Mouse (Mus musculus): ENCODE results near the gene Mrps18b. TPM values are rescaled to one million over a fixed set of nuclear protein-coding genes. Genes with fewer than 3 reads are reported as not detected.
A peak's percentile ranks its signal among the peaks of the same experiment; 100 is the strongest.

Gene Mrps18b
- polyA plus RNA-seq, 1 experiment from 2014 or later: 92.6 TPM

DNA sequence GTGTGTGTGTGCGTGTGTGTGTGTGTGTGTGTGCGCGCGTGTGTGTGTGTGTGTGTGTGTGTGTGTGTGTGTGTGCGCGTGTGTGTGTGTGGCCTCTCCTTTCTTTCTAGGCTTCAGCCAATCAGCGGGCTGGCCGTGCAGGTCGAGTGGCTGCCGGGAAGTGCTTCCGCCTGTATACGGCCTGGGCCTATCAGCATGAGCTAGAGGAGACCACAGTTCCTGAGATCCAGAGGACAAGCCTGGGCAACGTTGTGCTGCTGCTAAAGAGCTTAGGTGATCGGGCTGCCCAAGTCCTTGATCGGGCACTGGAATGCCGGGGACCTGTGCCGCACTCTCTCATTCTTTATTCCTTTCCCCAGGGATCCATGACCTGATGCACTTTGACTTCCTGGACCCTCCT is 28.5 kb downstream of the Mrps18b start:
- Histone ChIP-seq H3K9me3 (replicated peaks) (no peaks in the 10 kb centered on the region), H3K27ac (replicated peaks) (no peak overlapping the region), H3K27me3 (ENCODE audit: low read depth, poor library complexity, severe bottlenecking) (no peaks in the 10 kb centered on the region), H3K4me1 (no peaks in the 10 kb centered on the region), H3K36me3 (peaks cover 100% of the 10 kb centered on the region), H3K4me3 (no peak overlapping the region)
- DNase-seq (ENCODE audit: low spot score): no peak
- WGBS: 94% methylated on average over 11 of the region's 17 CpGs

DNA sequence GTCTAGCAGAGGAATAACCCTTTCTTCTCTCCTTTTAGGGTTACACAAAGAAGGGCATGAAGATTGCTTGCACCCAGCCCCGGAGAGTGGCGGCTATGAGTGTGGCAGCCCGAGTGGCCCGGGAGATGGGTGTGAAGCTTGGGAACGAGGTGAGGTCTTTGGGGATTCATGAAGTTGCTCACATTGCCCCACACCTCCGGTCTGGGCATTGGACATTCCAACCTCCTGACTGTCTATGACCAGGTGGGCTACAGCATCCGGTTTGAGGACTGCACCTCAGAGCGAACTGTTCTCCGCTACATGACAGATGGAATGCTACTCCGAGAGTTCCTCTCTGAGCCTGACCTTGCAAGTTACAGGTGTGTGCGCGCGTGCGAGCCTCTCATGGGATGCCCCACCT is 32.4 kb downstream of the Mrps18b start:
- H3K4me1 ChIP-seq: peaks cover 15% of the 10 kb centered on the region
- no peaks in the 10 kb centered on the region for H3K27me3 ChIP-seq (ENCODE audit: low read depth, poor library complexity, severe bottlenecking)
- H3K27ac ChIP-seq (replicated peaks): no peak overlapping the region
- H3K9me3 ChIP-seq (replicated peaks): no peaks in the 10 kb centered on the region
- H3K4me3 ChIP-seq: no peak overlapping the region
- H3K36me3 ChIP-seq: peaks cover 76% of the 10 kb centered on the region
- 95% methylated on average over 14 of the region's 14 CpGs for WGBS
- no peak for DNase-seq (ENCODE audit: low spot score)

DNA sequence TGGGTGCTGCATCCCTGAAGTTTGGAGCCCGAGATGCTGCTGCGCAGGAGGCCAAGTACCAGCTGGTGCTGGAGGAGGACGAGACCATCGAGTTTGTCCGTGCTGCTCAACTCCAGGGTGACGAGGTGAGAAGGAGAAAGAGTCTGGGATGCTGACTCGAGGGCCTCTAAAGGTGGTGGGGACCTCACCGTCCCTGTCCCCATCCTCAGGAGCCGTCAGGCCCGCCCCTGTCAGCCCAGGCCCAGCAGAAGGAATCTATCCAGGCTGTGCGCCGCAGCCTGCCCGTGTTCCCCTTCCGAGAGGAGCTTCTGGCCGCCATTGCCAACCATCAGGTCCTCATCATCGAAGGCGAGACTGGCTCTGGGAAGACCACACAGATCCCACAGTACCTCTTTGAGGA is 33.3 kb downstream of the Mrps18b start:
- Histone ChIP-seq H3K4me3 (peak overlapping the region; percentile 21; the same call in 1 of the 2 replicates), H3K9me3 (replicated peaks) (no peaks in the 10 kb centered on the region), H3K27ac (replicated peaks) (no peak overlapping the region), H3K4me1 (peaks cover 15% of the 10 kb centered on the region), H3K27me3 (ENCODE audit: low read depth, poor library complexity, severe bottlenecking) (no peaks in the 10 kb centered on the region), H3K36me3 (peaks cover 68% of the 10 kb centered on the region)
- WGBS: 94% methylated on average over 17 of the region's 17 CpGs
- DNase-seq (ENCODE audit: low spot score): no peak

DNA sequence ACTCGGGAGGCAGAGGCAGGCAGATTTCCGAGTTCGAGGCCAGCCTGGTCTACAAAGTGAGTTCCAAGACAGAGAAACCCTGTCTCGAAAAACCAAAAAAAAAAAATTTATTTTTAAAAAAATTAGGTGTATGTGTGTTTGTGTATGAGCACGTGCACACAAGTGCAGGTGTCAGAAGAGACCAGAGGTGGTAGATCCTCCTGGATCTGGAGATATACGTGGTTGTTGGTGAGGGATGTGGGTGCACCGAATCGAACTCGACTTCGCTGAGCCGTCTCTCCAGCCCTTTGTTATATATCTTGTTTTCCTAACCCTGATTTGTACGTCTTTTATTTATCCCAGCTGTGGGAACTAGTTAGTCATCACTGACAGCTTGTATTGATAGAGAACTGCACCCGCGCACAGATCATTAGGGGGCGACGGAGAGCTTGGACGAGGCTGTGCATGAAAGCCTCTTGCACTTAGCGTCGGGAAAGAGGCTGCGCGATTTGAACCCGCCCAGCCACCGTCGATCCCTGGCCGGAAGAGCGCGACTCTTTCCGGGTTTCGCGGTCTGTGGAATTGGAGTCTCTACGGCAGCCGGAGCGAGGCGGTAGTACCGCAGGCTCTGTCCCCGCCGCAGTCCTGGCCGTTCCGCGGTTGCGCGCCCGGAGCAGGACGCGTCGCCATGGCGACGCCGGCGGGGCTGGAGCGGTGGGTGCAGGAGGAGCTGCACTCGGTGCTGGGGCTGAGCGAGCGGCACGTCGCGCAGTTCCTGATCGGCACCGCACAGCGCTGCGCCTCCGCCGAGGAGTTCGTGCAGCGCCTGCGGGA is 36.7 kb downstream of the Mrps18b start, which contains the start of gene Dhx16:
Dhx16 (plus strand) TSS at position 575 of the 813 bp plus-strand sequence.
- Histone ChIP-seq H3K36me3 (peaks cover 60% of the 10 kb centered on the region), H3K4me3 (peak within 1 kb of the TSS; percentile 99), H3K9me3 (replicated peaks) (no peaks in the 10 kb centered on the region), H3K4me1 (peaks cover 15% of the 10 kb centered on the region), H3K27ac (replicated peaks) (peak within 1 kb of the TSS; percentile 86), H3K27me3 (ENCODE audit: low read depth, poor library complexity, severe bottlenecking) (no peaks in the 10 kb centered on the region)
- peak; percentile 96 for DNase-seq (ENCODE audit: low spot score)
- 6% methylated on average over 66 of the region's 66 CpGs for WGBS

DNA sequence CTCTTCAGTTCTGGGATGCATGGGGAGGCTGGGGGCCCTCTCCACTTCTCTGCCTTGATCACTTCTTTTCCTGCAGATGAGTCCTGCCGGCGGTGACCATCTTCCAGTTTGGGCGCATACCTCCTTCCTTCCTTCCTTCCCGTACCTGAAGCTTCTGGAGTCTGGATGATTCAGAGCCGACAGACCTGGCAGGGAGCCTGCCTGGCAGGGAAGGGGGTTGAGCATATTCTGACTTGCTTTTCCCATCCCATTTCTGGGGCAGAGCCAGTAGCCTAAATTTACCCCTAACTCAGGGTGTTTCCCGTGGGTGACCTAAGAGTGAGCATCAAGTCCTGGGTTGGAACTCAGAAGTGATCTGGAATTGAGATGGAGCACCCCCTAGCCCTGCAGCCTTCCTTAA is 41.5 kb downstream of the Mrps18b start:
- Histone ChIP-seq H3K9me3 (replicated peaks) (peaks cover 11% of the 10 kb centered on the region), H3K4me3 (no peak overlapping the region), H3K27me3 (ENCODE audit: low read depth, poor library complexity, severe bottlenecking) (no peaks in the 10 kb centered on the region), H3K27ac (replicated peaks) (no peak overlapping the region), H3K36me3 (peaks cover 66% of the 10 kb centered on the region), H3K4me1 (peaks cover 34% of the 10 kb centered on the region)
- 97% methylated on average over 6 of the region's 6 CpGs for WGBS
- no peak for DNase-seq (ENCODE audit: low spot score)

DNA sequence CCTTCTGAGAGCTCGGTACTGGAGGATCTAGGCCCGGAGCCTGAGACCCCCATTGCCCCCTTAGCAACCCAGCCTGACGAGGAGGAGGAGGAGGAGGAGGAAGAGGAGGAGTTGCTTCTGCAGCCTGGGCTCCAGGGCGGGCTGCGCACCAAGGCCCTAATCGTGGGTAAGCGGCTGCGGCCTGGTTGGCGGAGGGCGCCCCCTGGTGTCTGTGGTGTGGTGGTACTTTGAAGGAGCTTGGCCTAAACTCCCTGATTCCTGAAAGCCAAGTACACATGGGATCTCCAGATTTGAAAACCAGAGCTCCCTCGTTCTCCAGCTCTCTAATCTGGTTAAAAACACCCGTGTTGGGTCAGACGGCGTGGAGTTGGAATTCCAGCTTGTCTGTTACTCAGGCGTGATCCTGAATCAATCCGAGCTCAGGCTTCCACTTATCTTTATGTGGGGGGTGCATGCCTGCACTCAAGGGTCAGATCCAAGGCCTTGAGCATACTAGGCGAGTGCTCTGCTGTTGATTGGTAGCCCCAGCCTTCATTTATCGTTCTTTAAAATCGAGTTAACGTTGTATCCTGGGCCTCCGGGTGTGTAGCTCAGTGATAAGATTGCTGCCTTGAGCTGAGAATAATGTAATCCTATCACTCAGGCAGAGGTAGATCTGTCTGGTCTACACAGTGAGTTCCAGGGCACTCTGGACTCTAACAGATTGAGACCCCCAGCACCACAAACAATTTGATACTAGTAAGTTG is 42.2 kb downstream of the Mrps18b start:
- H3K27ac ChIP-seq (replicated peaks): peak overlapping the region; percentile 46; the same call in 1 of the 2 replicates
- H3K27me3 ChIP-seq (ENCODE audit: low read depth, poor library complexity, severe bottlenecking): no peaks in the 10 kb centered on the region
- H3K9me3 ChIP-seq (replicated peaks): peaks cover 11% of the 10 kb centered on the region
- DNase-seq (ENCODE audit: low spot score): peak; percentile 85
- peaks cover 41% of the 10 kb centered on the region for H3K4me1 ChIP-seq
- peaks cover 71% of the 10 kb centered on the region for H3K36me3 ChIP-seq
- 34% methylated on average over 21 of the region's 21 CpGs for WGBS
- peak overlapping the region; percentile 38 for H3K4me3 ChIP-seq

DNA sequence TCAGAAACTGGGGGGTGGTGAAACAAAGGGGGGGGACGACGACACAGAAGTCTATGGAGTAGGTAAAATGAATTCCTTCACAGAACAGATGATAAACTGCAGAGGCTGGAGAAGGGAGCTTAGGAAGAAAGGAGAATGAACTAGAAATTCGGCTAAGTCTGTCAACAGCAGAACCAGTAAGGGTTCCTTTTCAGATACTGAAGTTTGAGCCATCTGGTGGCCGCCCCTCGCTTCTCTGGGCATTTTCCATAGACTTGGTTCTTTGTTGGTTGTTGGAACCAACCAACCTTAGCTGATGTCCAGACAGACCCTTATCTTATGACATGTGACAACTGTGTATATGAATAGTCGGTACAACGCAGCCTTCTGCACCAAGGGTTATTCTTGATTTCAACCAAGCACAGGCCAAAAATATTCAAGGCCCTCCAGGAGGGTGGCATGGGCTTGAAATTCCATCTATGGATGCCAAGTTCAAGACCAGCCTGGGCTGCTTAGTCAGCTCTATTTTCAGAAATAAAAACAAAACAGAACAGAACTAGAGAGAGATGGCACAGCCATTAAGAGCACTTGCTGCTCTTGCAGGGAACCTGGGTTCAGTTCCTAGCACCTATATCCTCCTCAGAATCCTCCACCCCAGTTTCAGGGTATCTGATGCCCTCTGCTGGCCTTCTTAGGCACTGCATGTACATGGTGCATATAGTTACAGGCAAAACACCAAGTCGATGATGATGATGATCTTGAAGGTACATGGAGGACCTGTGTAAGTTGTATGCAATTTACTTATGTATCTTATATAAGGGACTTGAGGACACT is 45.1 kb downstream of the Mrps18b start:
- H3K27ac ChIP-seq (replicated peaks): peak overlapping the region; percentile 99; the same call in 1 of the 2 replicates
- DNase-seq (ENCODE audit: low spot score): no peak
- WGBS: 92% methylated on average over 8 of the region's 8 CpGs
- peaks cover 11% of the 10 kb centered on the region for H3K9me3 ChIP-seq (replicated peaks)
- H3K4me1 ChIP-seq: peaks cover 70% of the 10 kb centered on the region
- H3K27me3 ChIP-seq (ENCODE audit: low read depth, poor library complexity, severe bottlenecking): no peaks in the 10 kb centered on the region
- H3K36me3 ChIP-seq: peaks cover 72% of the 10 kb centered on the region
- peak overlapping the region; percentile 82 for H3K4me3 ChIP-seq

DNA sequence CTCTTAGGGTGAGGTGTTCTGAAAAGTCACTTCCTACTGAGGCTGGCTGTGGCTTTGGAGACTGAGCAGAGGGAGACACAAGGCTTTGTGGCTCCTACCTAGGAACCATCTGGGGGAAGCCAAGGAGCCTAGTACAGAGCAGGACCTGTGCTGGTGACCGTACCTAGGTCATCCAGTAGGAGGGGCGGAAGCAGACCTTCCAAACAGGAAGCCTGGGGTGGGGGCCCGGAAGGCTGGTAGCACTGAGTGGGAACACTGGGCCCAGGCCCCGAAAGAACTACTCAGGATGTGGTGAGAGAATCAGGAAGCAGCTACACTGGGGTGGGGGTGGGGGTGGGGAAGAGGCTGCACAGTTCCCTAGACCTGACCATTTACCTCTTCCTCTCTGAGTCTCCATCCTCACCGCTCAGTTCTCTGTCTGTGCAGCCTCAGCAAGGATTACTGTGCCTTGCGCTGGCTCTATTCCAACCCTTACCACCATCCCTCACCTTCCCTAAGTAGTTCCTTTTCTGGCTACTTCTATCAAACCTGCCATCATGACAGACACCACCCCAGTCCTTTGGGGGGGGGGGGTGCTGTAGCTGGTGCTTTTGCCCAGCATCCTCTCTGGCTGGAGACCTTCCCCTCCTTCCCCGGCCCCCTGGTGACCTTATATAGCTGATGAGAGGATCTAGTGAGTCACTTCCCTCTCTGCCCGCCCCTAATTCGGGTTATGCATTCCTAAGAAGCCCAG is 45.9 kb downstream of the Mrps18b start:
- Histone ChIP-seq H3K27ac (replicated peaks) (peak overlapping the region; percentile 99), H3K27me3 (ENCODE audit: low read depth, poor library complexity, severe bottlenecking) (no peaks in the 10 kb centered on the region), H3K4me1 (peaks cover 75% of the 10 kb centered on the region), H3K36me3 (peaks cover 67% of the 10 kb centered on the region), H3K9me3 (replicated peaks) (peaks cover 11% of the 10 kb centered on the region), H3K4me3 (peak overlapping the region; percentile 82)
- no peak for DNase-seq (ENCODE audit: low spot score)
- WGBS: 69% methylated on average over 9 of the region's 9 CpGs

DNA sequence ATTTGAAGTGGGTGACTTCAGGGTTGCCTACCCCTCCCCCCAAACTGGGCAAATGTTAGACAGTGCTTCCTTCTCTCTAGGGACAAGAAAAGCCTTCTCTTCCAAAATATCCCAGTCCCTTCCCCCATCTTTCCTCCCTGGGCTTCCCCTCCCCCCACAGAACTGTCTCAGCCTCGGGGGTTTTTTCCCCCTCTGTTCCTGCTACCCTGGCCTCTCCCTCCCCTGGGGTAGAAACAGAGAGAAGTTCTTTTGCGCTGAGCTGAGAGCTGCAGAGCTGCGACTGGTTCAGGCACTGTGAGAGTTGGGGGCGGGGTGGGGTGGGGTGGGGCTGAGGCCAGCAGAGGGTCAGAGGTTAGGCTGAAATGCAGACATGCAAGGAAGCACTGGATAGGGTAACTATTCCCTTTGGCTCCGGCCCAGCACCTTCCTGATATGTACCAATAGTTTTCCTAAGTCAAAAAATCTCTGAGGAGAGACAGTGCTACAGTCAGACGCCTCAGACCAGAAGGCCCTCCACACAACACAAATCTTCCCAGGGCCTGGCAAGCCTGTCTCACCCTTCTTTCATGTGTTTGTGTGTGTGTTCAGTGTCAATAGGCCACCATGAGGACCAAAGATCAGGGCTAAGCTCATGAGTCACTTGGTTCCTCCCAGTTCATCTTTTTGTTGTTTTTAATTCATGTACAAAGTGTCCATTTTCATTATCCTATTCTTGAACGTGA is 46.7 kb downstream of the Mrps18b start:
- 5% methylated on average over 7 of the region's 7 CpGs for WGBS
- Histone ChIP-seq H3K36me3 (peaks cover 60% of the 10 kb centered on the region), H3K27ac (replicated peaks) (peak overlapping the region; percentile 99), H3K27me3 (ENCODE audit: low read depth, poor library complexity, severe bottlenecking) (no peaks in the 10 kb centered on the region), H3K4me1 (peaks cover 84% of the 10 kb centered on the region), H3K9me3 (replicated peaks) (peaks cover 11% of the 10 kb centered on the region), H3K4me3 (peak overlapping the region; percentile 82)
- DNase-seq (ENCODE audit: low spot score): peak; percentile 66

DNA sequence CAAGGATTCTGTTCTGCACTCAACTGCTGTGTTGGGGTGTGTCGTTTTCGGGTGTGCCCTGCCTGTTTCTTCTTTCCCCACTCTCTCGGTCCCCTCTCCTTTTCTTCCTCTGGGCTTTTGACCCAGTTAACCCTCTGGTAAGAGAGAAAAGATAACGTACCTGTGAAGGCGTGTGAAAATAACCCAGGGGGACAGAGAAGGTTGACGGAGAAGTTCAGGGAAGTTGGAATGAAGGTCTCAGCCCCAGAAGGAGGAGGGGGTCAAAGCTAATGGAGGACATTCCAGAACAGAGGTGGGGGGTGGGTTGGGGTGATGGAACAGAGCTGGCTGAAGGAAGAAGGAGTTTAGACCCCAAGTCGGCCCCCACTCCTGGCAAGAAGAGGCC is 47.2 kb downstream of the Mrps18b start:
- WGBS: 12% methylated on average over 7 of the region's 7 CpGs
- no peak for DNase-seq (ENCODE audit: low spot score)

DNA sequence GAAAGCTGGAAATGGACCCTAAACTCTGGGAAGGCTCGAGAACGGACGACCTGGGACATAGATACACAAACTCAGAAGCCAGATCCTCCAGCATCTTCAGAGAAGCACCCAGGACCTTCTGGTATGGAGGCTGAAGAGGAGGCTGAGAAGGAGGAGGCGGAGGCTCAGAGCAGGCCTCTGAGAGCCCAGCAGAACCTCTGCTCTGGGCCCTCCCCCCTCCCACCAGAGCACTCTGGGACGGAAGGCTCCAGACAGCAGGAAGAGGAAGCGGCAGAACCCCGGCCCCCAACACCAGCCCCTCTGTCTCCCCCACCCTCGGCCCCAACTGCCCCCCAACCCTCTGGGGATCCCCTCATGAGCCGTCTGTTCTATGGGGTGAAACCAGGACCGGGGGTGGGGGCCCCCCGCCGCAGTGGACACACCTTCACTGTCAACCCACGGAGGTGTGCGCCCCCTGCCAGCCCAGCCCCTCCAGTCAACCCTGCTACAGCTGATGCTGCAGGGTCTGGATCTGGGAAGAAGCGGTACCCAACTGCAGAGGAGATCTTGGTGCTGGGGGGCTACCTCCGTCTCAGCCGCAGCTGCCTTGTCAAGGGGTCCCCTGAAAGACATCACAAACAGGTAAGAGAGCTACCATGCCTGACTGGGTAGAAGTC is 47.9 kb downstream of the Mrps18b start:
- peaks cover 87% of the 10 kb centered on the region for H3K4me1 ChIP-seq
- DNase-seq (ENCODE audit: low spot score): no peak
- WGBS: 47% methylated on average over 17 of the region's 17 CpGs
- H3K27ac ChIP-seq (replicated peaks): peak overlapping the region; percentile 99
- H3K4me3 ChIP-seq: peak overlapping the region; percentile 82
- H3K36me3 ChIP-seq: peaks cover 59% of the 10 kb centered on the region
- H3K9me3 ChIP-seq (replicated peaks): peaks cover 11% of the 10 kb centered on the region
- H3K27me3 ChIP-seq (ENCODE audit: low read depth, poor library complexity, severe bottlenecking): no peaks in the 10 kb centered on the region

More for the DNA sequence above, 47.2 kb downstream of the Mrps18b start:
- peak overlapping the region; percentile 99 for H3K27ac ChIP-seq (replicated peaks)
- H3K4me1 ChIP-seq: peaks cover 89% of the 10 kb centered on the region
- H3K4me3 ChIP-seq: peak overlapping the region; percentile 82
- peaks cover 11% of the 10 kb centered on the region for H3K9me3 ChIP-seq (replicated peaks)
- H3K36me3 ChIP-seq: peaks cover 60% of the 10 kb centered on the region
- no peaks in the 10 kb centered on the region for H3K27me3 ChIP-seq (ENCODE audit: low read depth, poor library complexity, severe bottlenecking)
